Mouse (Mus musculus): Measurements from ENCODE around the gene Ptch2.

Ptch2 gene

DNA sequence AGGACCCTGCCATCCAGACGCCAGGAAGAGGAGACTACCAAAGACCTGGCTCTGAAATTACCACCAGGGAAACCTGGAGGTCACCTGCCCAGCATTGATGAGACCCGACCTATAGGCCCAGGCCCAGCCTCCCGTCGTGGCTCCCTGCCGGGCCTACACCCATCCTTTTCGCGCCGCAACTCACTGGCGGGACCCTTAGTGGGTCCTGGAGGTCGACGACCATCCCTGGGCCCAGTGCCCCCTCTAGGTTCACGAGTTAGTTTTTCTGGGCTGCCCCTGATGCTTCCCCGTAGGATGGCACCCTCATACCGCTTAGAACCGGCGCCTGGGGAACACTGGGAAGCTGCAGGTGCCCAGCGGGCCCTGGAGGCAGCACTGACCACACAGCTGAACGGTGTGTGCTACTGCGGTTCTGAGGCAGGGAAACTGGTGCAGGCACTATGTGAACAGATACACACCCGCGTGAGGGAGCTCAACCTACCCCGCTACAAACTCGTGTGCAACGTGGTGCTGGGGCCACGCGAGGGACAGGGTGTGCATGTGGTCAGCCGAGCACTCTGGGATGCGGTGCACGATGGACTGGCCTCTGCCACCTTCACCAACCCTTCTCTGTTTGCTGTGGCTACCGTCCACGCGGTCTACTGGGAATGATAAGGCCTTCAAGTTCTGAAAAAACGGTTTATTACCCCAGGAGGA is 32.3 kb downstream of the Ptch2 start:
- no peak for DNase-seq (ENCODE audit: low spot score in 2 of 2)

GRCm38 (mm10) chr4:117130790-117131189 is 34.9 kb downstream of the Ptch2 start:
- DNase-seq (ENCODE audit: low spot score in 2 of 2), result no peak

DNA sequence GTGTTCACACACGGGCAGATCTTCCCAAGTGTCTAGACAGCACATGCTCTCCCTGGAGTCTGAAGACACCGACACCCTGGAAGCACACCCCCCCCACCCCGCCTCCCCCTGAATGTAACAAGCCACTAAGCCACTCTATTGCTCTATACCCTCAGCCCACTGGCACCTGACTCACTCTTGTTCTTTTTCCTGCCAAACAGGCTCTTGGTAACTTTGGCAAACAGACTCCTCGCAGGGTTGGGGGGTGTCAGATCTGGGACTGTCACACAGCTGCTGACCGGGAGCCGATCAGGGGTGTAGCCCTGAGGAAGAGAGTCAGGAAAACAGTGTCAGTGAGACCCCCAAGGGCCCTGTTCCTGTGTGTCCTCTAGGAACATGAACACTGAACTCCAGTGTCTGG is 35.3 kb downstream of the Ptch2 start:
- DNase-seq (ENCODE audit: low spot score in 2 of 2), result no peak

DNA sequence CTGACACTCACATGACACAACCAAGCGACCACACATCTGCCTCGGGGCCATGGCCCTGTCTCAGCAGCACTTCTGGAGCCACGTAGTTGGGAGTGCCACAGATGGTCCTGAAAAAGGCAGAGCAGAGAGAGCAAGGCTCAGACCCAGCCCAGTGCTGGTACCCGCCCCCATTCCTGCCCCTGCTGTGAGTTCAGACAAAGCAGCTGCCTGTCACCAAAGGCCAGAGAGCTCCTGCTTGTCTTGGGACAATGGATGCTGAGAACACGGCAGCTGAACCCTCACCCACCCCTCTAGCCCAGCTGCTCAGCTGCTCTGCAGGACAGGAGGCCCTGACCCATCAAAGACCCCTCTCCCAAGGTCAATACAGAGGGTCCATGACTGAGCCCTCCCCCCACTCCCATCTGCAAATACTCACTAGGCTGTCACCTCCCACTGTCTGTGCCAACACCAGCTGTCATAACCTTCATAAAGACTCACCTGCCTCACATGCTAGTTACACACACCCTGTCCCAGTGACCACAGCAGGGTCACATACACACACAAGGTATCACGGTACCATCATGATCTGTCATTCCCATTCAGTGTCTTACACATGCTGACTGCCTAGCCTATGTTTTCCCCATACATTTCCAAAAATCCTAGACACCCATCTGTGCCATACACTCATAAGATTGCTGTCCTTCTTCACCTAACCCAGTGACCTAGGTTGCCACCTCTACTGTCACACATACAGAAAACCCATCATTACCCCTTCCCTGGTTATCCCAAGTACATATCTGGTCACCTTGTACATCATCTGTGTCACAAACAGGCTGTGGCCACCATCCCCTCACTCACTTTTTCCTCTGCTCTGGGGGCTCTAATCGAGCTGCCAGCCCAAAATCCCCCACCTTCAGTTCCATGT is 36.3 kb downstream of the Ptch2 start:
- no peak for DNase-seq (ENCODE audit: low spot score in 2 of 2)

DNA sequence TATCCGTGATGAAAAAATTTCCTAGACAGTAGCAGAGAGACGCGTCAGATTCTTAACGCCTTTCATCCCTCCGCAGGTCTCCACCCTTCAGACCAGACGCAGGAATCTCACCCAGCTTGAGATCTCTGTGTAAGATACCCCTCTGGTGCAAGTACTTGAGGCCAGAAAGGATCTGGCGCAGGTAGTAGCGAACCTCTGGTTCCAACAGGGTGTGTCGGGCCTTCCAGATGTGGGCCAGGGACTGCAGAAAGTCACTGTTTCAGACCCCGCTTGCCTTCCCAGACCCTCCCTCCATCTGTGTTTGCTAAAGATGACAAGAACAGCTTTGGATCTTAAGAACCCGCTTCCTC is 36.9 kb downstream of the Ptch2 start:
- DNase-seq (ENCODE audit: low spot score in 2 of 2), result no peak

- no peak for DNase-seq (ENCODE audit: low spot score in 2 of 2)
Measured at GRCm38 (mm10) chr4:117133366-117133796, 37.5 kb downstream of the Ptch2 start.

DNA sequence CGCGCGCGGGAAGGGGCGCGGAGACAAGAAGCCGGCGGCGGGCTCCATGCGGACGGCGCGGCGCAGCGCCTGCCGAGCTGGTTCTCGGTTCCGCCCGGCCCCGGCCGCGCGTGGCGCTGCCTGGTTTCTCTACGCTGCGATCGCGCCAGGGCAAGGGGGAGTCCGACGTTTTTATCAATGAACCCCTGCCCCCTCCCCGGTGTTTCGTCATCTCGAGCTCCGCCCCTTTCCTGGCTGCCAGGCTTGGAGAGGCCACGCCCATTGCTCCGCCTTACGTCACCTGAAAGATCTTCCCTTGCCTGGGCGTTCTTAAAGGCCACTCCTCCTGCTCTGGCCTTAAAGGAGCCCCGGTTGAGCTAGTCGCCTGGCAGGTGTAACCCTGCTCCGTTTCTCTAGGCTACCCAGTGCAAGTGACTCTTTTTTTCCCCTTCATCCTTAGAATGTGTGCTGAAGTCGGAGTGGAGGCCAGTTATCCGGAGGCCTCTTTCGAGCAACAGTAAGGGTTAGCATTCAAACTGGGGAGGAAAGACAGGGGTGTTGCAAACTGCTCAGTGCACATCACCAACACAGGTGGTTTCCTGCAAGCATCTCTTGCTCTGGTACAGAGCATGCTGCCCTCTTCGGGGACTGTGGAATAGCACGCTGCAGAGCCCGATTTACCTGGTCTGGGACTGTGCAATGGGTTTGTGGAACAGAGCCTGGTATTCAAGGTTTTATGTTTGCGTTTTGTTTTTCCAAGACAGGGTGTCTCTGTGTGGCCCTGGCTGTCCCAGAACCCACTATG is 38.1 kb downstream of the Ptch2 start, which contains the start of gene Plk3:
TSS of gene Plk3 (minus strand) at position 147 of the 784 bp plus-strand sequence.
- peak; percentile 95 to 96 for DNase-seq (ENCODE audit: low spot score in 2 of 2)

DNA sequence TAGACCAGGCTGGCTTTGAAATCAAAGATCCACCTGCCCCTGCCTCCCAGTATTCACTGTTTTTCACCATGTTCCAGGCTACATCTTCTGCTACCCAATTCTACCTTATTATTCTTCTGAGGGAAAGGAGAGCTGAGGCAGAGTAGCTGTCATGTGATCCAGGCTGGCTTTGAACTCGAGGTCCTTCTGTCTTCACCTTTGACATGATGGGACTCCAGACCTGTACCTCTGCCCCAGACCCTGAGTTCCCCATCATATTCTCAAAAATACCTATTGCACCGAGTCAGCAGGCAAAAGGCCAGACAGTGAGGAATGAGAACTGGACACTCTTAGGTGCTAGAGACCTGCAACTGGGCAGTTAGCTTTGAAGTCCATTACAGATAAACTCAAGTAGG is 38.7 kb downstream of the Ptch2 start:
- DNase-seq (ENCODE audit: low spot score in 2 of 2), result no peak

- no peak for DNase-seq (ENCODE audit: low spot score in 2 of 2)
Measured at GRCm38 (mm10) chr4:117136034-117136433, 40.2 kb downstream of the Ptch2 start.

DNA sequence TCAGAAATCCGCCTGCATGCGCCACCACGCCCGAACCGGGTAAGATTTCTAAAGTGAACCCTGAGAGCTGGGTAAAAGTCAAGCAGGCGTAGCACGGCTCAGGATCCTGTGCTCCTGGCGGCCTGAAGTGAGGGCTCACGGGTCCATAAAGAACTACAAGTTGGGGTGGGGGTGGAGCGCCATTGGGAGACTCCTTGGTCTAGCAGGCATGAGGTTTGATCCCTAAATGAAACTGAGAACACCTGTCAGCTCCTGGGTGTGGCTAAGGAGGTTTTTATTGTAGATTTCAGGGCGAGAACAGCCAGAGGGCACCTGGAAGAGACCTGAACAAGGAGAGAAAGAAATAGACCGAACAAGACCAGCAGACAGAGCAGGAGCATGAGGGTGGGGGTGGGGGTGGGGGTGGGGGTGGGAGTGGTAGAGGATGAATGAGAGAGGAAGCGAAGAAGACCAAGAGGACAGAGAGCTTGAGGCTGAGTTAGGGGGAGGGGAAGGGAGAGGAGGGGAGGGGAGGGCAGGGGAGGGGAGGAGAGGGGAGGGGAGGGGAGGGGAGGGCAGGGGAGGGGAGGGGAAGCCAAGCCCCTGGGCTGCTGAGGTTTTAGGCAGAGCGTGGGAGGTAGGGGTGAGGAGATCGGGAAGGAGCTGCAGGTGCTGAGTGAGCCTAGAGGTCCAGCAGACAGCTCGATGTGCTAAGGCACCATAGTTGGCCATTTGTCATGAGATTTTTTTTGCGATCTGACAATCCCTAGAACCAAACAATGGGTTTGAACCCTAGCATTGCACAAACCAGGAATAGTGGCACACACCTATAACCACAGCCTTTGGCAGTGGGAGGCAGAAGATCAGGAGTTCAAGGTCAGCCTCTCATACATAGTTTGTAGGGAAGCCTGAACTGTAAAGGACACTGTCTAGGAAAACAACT is 42.7 kb downstream of the Ptch2 start:
- no peak for DNase-seq (ENCODE audit: low spot score in 2 of 2)

DNA sequence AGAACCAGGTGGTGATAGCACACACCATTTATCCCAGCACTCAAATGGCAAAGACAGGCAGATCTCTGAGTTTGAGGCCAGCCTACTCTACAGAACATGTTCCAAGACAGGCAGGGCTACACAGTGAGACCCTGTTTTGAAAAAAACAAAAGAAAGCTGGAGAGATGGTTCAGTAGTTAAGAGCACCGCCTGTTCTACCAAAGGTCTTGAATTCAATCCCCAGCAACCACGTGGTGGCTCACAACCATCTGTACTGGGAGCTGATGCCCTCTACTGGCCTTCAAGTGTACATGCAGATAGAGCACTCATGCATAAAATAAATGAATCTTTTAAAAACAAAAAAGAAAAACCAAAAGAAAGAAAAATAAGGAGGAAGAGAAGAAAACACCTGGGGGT is 43.3 kb downstream of the Ptch2 start:
- DNase-seq (ENCODE audit: low spot score in 2 of 2), result peak in 1 of 2 experiments; percentile 60

GRCm38 (mm10) chr4:117140613-117141012 is 44.7 kb downstream of the Ptch2 start:
- no peak for DNase-seq (ENCODE audit: low spot score in 2 of 2)

DNA sequence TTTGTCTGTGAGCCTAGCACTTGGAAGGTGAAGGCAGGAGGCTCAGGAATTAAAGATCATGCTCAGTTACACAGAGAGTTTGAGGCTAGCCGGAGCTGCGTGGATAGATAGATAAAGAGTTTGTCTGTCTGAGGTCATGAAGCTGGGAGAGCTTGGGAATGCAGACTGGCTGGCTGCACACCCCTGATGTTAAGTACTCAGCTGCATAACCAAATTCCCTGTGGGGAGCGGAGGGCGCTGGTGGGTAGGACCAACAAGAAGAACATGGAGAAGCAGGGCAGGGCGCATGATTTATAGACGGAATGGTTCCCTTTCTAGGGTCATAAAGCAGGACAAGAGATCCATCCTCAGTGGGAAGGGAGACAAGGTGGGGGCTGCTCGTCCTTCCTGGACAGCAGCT is 47.1 kb downstream of the Ptch2 start:
- DNase-seq (ENCODE audit: low spot score in 2 of 2), result no peak

DNA sequence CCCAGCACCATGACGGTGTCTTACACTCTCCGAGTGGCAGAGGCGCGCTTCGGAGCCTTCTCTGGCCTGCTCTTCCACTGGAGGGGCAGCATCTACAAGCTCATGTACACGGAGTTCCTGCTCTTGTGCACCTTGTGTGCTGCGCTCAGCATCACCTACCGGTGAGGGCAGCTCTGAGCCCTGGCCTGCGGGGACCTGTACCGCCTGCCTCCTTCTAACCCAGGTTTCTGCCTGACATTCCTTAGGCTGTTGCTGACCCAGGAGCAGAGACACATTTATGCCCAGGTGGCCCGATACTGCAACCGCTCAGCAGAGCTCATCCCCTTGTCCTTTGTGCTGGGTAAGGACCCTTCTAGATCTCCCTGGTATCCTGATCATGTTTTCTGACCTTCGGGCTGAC is 49.4 kb downstream of the Ptch2 start:
- no peak for DNase-seq (ENCODE audit: low spot score in 2 of 2)

GRCm38 (mm10) chr4:117146176-117146575 is 50.3 kb downstream of the Ptch2 start:
- DNase-seq (ENCODE audit: low spot score in 2 of 2), result peak; percentile 80 to 97

- no peak for DNase-seq (ENCODE audit: low spot score in 2 of 2)
Measured at GRCm38 (mm10) chr4:117148047-117148713, 52.3 kb downstream of the Ptch2 start.

DNA sequence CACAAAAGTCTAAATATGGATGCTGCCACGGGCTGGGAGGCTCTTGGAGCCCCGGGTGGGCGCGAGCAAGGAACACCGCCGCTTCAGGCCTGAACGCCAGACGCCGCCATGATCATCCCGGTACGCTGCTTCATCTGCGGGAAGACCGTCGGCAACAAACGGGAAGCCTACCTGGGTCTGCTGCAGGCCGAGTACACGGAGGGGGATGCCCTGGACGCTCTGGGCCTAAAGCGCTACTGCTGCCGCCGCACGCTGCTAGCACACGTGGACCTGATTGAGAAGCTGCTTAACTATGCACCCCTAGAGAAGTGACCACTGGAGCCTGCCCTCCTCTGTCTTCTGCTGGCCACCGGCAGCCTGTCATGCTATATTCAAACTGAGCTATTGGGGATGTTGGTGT is 52.9 kb downstream of the Ptch2 start:
- no peak for DNase-seq (ENCODE audit: low spot score in 2 of 2)

DNA sequence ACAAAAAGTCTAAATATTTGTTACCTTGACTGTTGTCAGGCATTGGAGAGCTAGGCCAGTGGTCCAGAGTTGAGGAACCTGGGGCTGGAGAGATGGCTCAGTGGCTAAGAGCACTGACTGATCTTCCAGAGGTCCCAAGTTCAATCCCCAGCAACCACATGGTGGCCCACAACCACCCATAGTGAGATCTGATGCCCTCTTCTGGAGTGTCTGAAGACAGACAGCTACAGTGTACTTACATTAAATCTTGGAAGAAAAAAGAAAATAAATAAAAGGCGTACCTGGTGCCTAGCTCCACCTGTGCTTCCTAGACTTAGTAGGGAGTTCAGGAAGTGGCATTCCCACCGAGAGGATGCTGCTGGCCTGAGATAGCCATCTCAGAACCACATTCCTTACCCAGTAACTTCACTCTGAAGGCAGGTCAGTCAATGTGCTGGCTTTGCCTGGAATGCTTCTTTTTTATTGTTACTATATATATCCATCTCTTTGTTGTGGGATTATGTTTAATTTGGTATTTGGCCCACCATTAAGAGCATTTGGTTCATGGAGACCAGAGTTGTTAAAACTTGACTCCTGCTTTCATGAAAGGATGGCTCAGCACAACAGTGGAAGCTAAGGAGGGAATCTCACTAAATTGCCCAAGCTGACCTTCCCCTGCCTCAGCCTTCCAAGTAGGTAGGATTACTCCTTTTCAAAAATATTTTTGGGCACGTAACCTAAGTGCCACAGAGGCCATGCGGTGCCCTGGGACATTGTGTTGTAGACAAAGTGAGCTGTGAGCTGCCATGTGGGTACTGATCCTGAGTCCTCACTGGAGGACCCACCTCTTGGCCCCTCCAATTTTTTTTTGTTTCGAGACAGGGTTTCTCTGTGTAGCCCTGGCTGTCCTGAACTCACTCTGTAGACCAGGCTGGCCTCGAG is 53.7 kb downstream of the Ptch2 start:
- no peak for DNase-seq (ENCODE audit: low spot score in 2 of 2)

DNA sequence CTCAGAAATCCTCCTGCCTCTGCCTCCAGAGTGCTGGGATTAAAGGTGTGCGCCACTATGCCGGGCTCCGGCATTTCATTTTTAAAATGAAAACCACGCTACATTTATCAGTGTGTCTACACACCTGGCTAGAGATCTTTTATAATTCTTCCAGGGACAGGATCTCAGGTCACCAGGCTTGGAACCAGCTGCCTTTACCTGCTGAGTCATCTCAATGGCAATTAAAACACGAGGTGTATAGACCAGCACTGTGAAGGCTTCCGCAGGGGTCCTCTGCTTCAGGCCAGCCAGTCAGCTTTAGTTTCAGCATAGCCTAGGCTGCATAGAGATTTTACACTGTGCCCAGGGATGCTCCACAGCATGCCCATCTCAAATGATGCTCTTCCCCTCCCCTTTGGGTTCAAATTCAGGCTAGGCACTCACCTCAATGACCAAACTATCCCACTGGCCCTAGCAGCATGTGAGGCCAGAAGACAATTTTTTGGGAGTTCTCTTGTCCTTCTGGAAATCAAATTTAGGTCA is 54.4 kb downstream of the Ptch2 start:
- DNase-seq (ENCODE audit: low spot score in 2 of 2), result no peak
